Mouse (Mus musculus) CD4-positive, CD25-positive, alpha-beta regulatory T cell (primary cell): Measurements from ENCODE around the gene Nrp2. TPM values are rescaled to one million over a fixed set of nuclear protein-coding genes. Genes with fewer than 3 reads are reported as not detected.

Experiments
- polyA plus RNA-seq: library from polyadenylated mRNA; unstranded; fragments of 100-300 nt; shearing (Covaris generic); gene quantifications from one replicate; pipeline ENCODE4 v1.2.1, GENCODE M21; 2017

Gene Nrp2
- polyA plus RNA-seq, result 1.2 TPM

DNA sequence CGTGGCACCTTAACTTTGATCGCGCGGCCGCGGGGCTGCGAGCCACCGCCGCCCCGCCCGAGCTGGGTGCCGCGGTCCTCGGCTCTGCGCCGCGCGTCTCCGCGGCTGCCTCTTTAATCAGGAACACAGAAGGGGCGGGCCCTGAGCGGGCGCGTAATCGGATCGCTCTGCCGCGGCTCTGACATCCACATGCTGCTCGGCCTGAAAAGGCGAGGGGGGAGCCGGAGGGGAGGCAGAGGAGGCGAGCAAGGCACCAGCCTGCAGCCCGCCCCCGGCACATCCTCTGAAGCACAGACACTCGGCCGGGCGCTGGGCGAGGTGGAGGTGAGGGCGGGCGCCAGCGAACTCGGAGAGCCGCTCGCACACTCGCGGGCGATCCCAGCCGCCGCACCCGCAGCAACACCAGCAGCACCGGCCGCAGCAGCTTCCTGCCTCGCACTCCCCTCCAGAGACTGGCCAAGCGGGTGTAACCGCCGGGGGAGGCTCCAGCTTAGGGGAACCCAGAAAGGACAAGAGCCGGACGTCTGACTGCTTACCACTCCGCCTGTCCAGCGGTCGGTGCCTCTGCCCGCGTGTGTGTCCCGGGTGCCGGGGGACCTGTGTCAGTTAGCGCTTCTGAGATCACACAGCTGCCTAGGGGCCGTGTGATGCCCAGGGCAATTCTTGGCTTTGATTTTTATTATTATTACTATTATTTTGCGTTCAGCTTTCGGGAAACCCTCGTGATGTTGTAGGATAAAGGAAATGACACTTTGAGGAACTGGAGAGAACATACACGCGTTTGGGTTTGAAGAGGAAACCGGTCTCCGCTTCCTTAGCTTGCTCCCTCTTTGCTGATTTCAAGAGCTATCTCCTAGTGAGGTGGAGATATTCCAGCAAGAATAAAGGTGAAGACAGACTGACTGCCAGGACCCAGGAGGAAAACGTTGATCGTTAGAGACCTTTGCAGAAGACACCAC lies at the start of gene Nrp2:
Gene Nrp2 (plus strand): TSS at position 128 of the 959 bp plus-strand sequence.

